Mouse (Mus musculus) kidney, adult 2 months (tissue): ENCODE measurements at regions not wholly inside any gene's neighbourhood (a gene's known extent, or its start where the extent isn't known, plus 50 kb on each side); places are given as distances from the start of the nearest gene placed in this dataset.

Experiments used
- CTCF ChIP-seq: fragments of 200-500 bp; conservative IDR thresholded peaks from 2 replicates; pipeline ENCODE4 v1.5.1; 2011; ENCODE audit warnings: low read depth, mild to moderate bottlenecking, control low read depth, low read length, moderate library complexity, mixed read lengths; ENCODE audit not compliant: insufficient read depth, insufficient read length
- POLR2A ChIP-seq: fragments of 200-500 bp; IDR thresholded peaks from one replicate; pipeline ENCODE4 v1.6.1; 2011; ENCODE audit warnings: low read depth, low read length, control low read depth

DNA sequence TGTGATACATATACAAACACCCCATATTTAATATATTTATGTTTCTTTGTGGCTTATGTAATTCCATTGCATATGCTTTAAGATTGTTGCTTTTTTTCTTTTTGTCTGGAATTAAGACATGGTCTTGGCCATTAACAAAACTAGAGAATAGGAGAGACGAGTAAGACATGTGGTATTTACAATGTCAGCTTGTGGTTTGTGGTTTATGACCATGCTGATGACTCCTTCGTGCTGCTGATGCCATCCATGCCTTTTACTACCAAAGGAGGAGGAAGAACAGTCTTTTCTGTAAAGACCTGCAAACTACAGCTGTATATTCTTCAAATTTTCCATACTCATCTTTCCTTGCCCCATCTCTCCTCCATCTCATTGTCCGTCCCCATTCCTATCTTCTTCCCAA lies 552.7 kb downstream of the Hdgfl1 start:
- TF ChIP-seq POLR2A (no peak), CTCF (no peak)
